Mouse (Mus musculus) layer of hippocampus, adult 18-20 months (tissue): ENCODE results near the gene Slc29a3. TPM values are rescaled to one million over a fixed set of nuclear protein-coding genes. Genes with fewer than 3 reads are reported as not detected.

Experiments used
- DNase-seq, 2 experiments: peaks; one replicate each; pipeline ENCODE4 v3.0.0; 2022; ENCODE audit warnings: low spot score in 2 of 2
- total RNA-seq, 2 experiments: library from RNA; stranded (reverse); gene quantifications; 2 replicates each; pipeline ENCODE4 v1.2.3; 2021

Gene Slc29a3
- total RNA-seq, 2 experiments from 2014 or later: 13.6 to 14.5 TPM

- no peak for DNase-seq
Measured at GRCm38 (mm10) chr10:60678926-60679325, 73.7 kb downstream of the Slc29a3 start.

- no peak for DNase-seq
Measured at GRCm38 (mm10) chr10:60677319-60677718, 75.3 kb downstream of the Slc29a3 start.

- no peak for DNase-seq
Measured at GRCm38 (mm10) chr10:60670166-60670565, 82.4 kb downstream of the Slc29a3 start.

- DNase-seq: no peak
Measured at GRCm38 (mm10) chr10:60668591-60668990, 84.0 kb downstream of the Slc29a3 start.

Other genes starting within 250 kb of the Slc29a3 start
- gene Cdh23, start 56.3 kb downstream of the Slc29a3 start, total RNA-seq: 1 to 10 TPM; 5.8 to 5.9 TPM
- gene Unc5b, start 78.8 kb upstream of the Slc29a3 start, total RNA-seq: 10 to 100 TPM; 15.0 to 15.6 TPM